Mouse (Mus musculus): ENCODE measurements around the gene Tram2.

Tram2 gene

GRCm38 (mm10) chr1:21014463-21014862, 64.6 kb downstream of the Tram2 start:
- DNase-seq (ENCODE audit: low spot score in 2 of 2) = no peak

GRCm38 (mm10) chr1:21010282-21010800, 68.7 kb downstream of the Tram2 start:
- DNase-seq (ENCODE audit: low spot score in 2 of 2) = no peak

- no peak for DNase-seq (ENCODE audit: low spot score in 2 of 2)
These were observed 70.1 kb downstream of the Tram2 start for GRCm38 (mm10) chr1:21008891-21009290.

GRCm38 (mm10) chr1:21007941-21008701, 70.9 kb downstream of the Tram2 start:
- DNase-seq (ENCODE audit: low spot score in 2 of 2) = no peak

- DNase-seq (ENCODE audit: low spot score in 2 of 2) = no peak
These were observed 72.3 kb downstream of the Tram2 start for GRCm38 (mm10) chr1:21006775-21007174.

- DNase-seq (ENCODE audit: low spot score in 2 of 2) = no peak
These were observed 74.4 kb downstream of the Tram2 start for GRCm38 (mm10) chr1:21004596-21004995.

- no peak for DNase-seq (ENCODE audit: low spot score in 2 of 2)
These were observed 76.5 kb downstream of the Tram2 start for GRCm38 (mm10) chr1:21002246-21003142.

- no peak for DNase-seq (ENCODE audit: low spot score in 2 of 2)
These were observed 81.1 kb downstream of the Tram2 start for GRCm38 (mm10) chr1:20997881-20998389.

GRCm38 (mm10) chr1:20997328-20997689, 81.7 kb downstream of the Tram2 start:
- no peak for DNase-seq (ENCODE audit: low spot score in 2 of 2)

- no peak for DNase-seq (ENCODE audit: low spot score in 2 of 2)
These were observed 82.3 kb downstream of the Tram2 start for GRCm38 (mm10) chr1:20996603-20997327.

GRCm38 (mm10) chr1:20995331-20995986, 83.6 kb downstream of the Tram2 start:
- no peak for DNase-seq (ENCODE audit: low spot score in 2 of 2)

GRCm38 (mm10) chr1:20994338-20994737, 84.7 kb downstream of the Tram2 start:
- no peak for DNase-seq (ENCODE audit: low spot score in 2 of 2)

GRCm38 (mm10) chr1:20993690-20994089, 85.3 kb downstream of the Tram2 start:
- no peak for DNase-seq (ENCODE audit: low spot score in 2 of 2)

- DNase-seq (ENCODE audit: low spot score in 2 of 2) = no peak
These were observed 89.5 kb downstream of the Tram2 start for GRCm38 (mm10) chr1:20989461-20990083.

GRCm38 (mm10) chr1:20986378-20987056, 92.5 kb downstream of the Tram2 start:
- DNase-seq (ENCODE audit: low spot score in 2 of 2) = peak in 1 of 2 experiments; percentile 15

GRCm38 (mm10) chr1:20984582-20984981, 94.4 kb downstream of the Tram2 start:
- no peak for DNase-seq (ENCODE audit: low spot score in 2 of 2)

GRCm38 (mm10) chr1:20984103-20984502, 94.9 kb downstream of the Tram2 start:
- no peak for DNase-seq (ENCODE audit: low spot score in 2 of 2)

- DNase-seq (ENCODE audit: low spot score in 2 of 2) = no peak
These were observed 97.3 kb downstream of the Tram2 start for GRCm38 (mm10) chr1:20981764-20982163.

GRCm38 (mm10) chr1:20980553-20980952, 98.5 kb downstream of the Tram2 start:
- no peak for DNase-seq (ENCODE audit: low spot score in 2 of 2)
